Mouse (Mus musculus) cortical plate, adult 2 months (tissue): ENCODE results near the gene Mrps35. TPM values are rescaled to one million over a fixed set of nuclear protein-coding genes. Genes with fewer than 3 reads are reported as not detected.

Source experiments
- H3K27ac ChIP-seq: fragments of 200-500 bp; 2 replicates; pipeline ENCODE4 v1.5.1; 2012; ENCODE audit warnings: low read length, control low read depth, inconsistent platforms; ENCODE audit not compliant: insufficient read depth
- H3K4me1 ChIP-seq: fragments of 200-500 bp; 2 replicates; pipeline ENCODE4 v1.6.1; 2011; ENCODE audit warnings: low read length; ENCODE audit not compliant: control insufficient read depth, insufficient read depth
- H3K4me3 ChIP-seq: fragments of 200-500 bp; 2 replicates; pipeline ENCODE4 v1.5.1; 2011; ENCODE audit warnings: mild to moderate bottlenecking, low read length, control low read depth; ENCODE audit not compliant: insufficient read depth
- CTCF ChIP-seq: fragments of 200-500 bp; IDR thresholded peaks from 2 replicates; pipeline ENCODE4 v1.5.1; 2011; ENCODE audit warnings: mild to moderate bottlenecking, control low read depth, low read length; ENCODE audit not compliant: insufficient read depth; ENCODE audit errors: extremely low read depth
- POLR2A ChIP-seq: fragments of 200-500 bp; IDR thresholded peaks from 2 replicates; pipeline ENCODE4 v1.6.1; 2011; ENCODE audit warnings: mild to moderate bottlenecking, low read length, control low read depth; ENCODE audit not compliant: insufficient read depth; ENCODE audit errors: extremely low read depth
- polyA plus RNA-seq: library from polyadenylated mRNA; depleted of rRNA; stranded (reverse); fragments of >200 nt; gene quantifications from 2 replicates; pipeline ENCODE4 v1.2.3, GENCODE M21; 2012

The Mrps35 gene
- polyA plus RNA-seq, 1 experiment, result 41.8 TPM

GRCm38 (mm10) chr6:147096109-147096508 lies 53.5 kb downstream of the Mrps35 start:
- TF ChIP-seq CTCF (no peak), POLR2A (no peak)
- no peak overlapping the region for H3K27ac ChIP-seq
- H3K4me1 ChIP-seq, result peaks cover 12% of the 10 kb centered on the region
- H3K4me3 ChIP-seq, result no peak overlapping the region

GRCm38 (mm10) chr6:147096934-147097333 lies 54.4 kb downstream of the Mrps35 start:
- TF ChIP-seq CTCF (no peak), POLR2A (no peak)
- H3K4me1 ChIP-seq, result peaks cover 12% of the 10 kb centered on the region
- no peak overlapping the region for H3K4me3 ChIP-seq
- no peak overlapping the region for H3K27ac ChIP-seq

- no peak for TF ChIP-seq POLR2A
- TF ChIP-seq CTCF, result no peak
- Histone ChIP-seq H3K4me3 (no peak overlapping the region), H3K27ac (no peak overlapping the region), H3K4me1 (peaks cover 12% of the 10 kb centered on the region)
Observed at GRCm38 (mm10) chr6:147097346-147097929, 54.9 kb downstream of the Mrps35 start.

DNA sequence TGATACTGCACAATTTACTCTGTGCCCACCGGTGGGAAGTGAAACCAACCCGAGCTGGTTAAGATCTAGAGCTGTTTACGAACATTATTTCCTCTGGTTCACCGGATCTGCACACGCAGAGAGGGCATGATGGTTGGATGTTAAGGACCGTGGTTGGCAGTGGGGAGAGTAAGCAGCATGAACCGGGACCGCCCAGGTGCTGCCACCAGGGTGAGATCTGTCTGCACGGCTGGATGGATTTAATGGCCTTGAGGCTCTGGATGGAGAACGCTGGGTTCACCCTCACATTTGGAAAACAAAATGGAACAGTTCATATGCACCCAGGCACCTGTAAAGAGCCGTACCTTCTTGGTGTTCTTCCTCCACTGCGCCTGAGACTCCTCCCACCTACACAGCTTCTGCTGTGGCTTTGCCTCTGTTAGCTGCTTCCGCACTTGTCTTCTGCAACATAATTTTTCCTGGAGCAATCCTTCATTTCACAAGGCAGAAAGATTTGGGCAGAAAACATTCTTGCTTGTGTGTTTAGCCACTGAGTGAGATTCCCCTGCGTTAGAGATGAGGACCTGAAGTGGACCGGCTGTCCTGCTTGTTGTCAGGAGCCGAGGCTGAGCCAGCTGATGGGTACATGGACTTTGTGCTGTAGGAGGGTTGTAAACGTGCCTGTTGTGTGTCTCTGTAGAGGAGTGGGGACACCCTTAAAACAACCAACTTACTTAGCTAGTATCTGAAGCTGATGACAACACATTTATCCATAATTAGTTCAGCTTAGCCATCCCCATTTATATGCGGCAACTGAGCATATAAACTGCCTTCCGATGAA lies 57.1 kb downstream of the Mrps35 start:
- H3K4me1 ChIP-seq, result peaks cover 5% of the 10 kb centered on the region
- H3K4me3 ChIP-seq, result no peak overlapping the region
- no peak for TF ChIP-seq POLR2A
- no peak for TF ChIP-seq CTCF
- H3K27ac ChIP-seq, result no peak overlapping the region

- Histone ChIP-seq H3K4me1 (peaks cover 3% of the 10 kb centered on the region), H3K4me3 (no peak overlapping the region), H3K27ac (no peak overlapping the region)
- TF ChIP-seq POLR2A (no peak), CTCF (peak; percentile 36; the same call in 1 of the 2 replicates)
Observed at GRCm38 (mm10) chr6:147102293-147102692, 59.7 kb downstream of the Mrps35 start.

- no peak for TF ChIP-seq CTCF
- TF ChIP-seq POLR2A, result no peak
Observed at GRCm38 (mm10) chr6:147105529-147105928, 63.0 kb downstream of the Mrps35 start.

DNA sequence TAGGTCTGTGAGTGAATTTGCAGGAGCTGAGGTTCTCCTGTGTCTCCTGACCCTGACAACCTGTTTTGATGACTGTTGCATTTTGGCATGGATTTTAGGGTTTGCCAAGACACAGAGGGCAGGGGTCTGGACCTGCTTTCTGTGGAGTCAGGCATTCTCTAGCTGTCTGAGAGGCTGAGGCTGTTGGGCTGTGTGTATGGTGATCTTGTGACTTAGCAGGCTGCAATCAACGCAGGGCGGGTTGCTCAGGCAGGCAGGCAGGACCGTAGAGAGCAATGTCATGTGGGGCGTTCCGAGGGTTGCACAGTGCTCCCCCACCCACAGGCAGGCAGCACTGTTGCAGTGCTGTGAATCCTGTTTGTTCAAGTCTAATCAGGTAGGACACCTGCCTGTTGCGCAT lies 64.2 kb downstream of the Mrps35 start:
- Histone ChIP-seq H3K4me3 (no peak overlapping the region), H3K27ac (no peak overlapping the region), H3K4me1 (no peaks in the 10 kb centered on the region)
- TF ChIP-seq CTCF (no peak), POLR2A (no peak)

More at GRCm38 (mm10) chr6:147105529-147105928, 63.0 kb downstream of the Mrps35 start:
- H3K4me1 ChIP-seq, result no peaks in the 10 kb centered on the region
- no peak overlapping the region for H3K4me3 ChIP-seq
- no peak overlapping the region for H3K27ac ChIP-seq

DNA sequence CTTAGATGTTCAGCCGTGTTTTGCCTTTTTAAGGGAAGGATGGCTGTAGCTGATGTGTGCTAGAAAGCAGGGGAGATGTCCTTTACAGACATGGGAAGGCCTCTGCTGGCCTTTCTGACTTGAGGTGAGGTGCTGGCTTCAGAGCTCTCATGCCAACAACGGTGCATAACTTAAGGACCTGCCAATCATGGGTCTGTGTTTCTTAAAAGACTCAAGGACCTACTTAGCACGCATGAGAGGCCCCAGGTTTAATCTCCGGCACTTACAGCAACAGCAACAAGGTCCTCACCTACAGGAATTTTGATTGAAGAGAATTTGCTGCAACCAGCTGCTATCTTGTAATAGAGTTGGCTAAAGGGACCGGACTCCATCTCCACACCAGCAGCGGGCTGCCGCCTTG lies 66.7 kb downstream of the Mrps35 start:
- Histone ChIP-seq H3K4me1 (no peaks in the 10 kb centered on the region), H3K4me3 (no peak overlapping the region), H3K27ac (no peak overlapping the region)
- TF ChIP-seq CTCF (no peak), POLR2A (no peak)

DNA sequence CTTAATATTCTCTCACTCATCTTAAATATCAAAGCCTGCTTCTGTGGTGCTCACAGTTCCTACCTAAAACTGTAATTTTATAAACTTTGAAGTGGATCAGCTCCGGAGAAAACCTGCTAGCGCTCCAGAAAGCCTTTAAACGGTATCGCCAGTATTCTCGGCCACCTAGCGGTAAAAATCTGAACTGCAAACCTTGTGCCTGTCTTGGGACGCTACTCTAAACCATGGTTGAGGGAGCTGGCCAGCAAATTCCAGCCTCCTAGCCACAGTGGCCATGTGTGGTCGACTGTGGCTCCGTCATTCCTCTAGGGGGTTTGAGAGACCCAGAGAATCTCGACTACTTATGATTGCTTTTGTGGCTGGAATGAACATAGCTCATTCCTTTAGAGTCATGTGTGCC lies 74.0 kb downstream of the Mrps35 start:
- Histone ChIP-seq H3K4me1 (no peaks in the 10 kb centered on the region), H3K27ac (no peak overlapping the region), H3K4me3 (no peak overlapping the region)
- no peak for TF ChIP-seq POLR2A
- peak; percentile 69 for TF ChIP-seq CTCF

DNA sequence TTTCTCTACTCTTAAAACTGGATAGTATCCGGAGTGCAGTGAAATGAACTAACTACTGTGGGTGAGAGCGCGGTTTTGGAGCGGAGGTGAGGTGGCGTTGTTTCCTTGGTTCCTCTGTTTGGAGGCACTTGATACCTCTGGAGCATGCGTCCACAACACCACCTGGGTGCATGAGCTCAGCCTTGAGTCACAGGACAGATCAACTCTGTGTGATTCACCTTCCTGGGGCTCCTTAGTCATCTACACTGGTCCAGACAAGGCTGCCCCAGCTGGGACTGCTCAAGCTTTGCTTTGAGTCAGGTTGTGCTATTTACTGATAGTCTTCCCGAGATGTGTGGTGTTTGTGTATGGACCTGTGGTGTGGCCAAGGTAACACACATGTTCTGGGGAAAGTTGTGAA lies 75.2 kb downstream of the Mrps35 start:
- H3K4me3 ChIP-seq, result no peak overlapping the region
- H3K4me1 ChIP-seq, result no peaks in the 10 kb centered on the region
- no peak overlapping the region for H3K27ac ChIP-seq
- TF ChIP-seq POLR2A, result no peak
- no peak for TF ChIP-seq CTCF
